Mouse (Mus musculus) ovary, adult 18-20 months (tissue): Measurements from ENCODE around the gene Cyb5d1.

Experiments
- DNase-seq: peaks from one replicate; pipeline ENCODE4 v3.0.0; 2022; ENCODE audit warnings: low spot score, mixed read lengths

The Cyb5d1 gene

GRCm38 (mm10) chr11:69379600-69379999 lies 15.8 kb downstream of the Cyb5d1 start:
- DNase-seq, result no peak

GRCm38 (mm10) chr11:69377766-69378165 lies 17.7 kb downstream of the Cyb5d1 start:
- no peak for DNase-seq

- no peak for DNase-seq
These were observed 19.8 kb downstream of the Cyb5d1 start for GRCm38 (mm10) chr11:69375646-69376045.

GRCm38 (mm10) chr11:69373223-69373965 lies 22.0 kb downstream of the Cyb5d1 start:
- no peak for DNase-seq

GRCm38 (mm10) chr11:69372780-69373170 lies 22.7 kb downstream of the Cyb5d1 start:
- DNase-seq, result no peak

- no peak for DNase-seq
These were observed 23.2 kb downstream of the Cyb5d1 start for GRCm38 (mm10) chr11:69372056-69372779.

GRCm38 (mm10) chr11:69371601-69372000 lies 23.8 kb downstream of the Cyb5d1 start:
- no peak for DNase-seq

- no peak for DNase-seq
These were observed 24.6 kb downstream of the Cyb5d1 start for GRCm38 (mm10) chr11:69370817-69371215.

- no peak for DNase-seq
These were observed 25.2 kb downstream of the Cyb5d1 start for GRCm38 (mm10) chr11:69369990-69370816.

- DNase-seq, result no peak
These were observed 26.0 kb downstream of the Cyb5d1 start, which contains the start of gene Chd3 for GRCm38 (mm10) chr11:69369215-69369989. Gene Chd3 (minus strand): TSS chr11:69369406.

- DNase-seq, result no peak
These were observed 26.8 kb downstream of the Cyb5d1 start for GRCm38 (mm10) chr11:69368356-69369214.

GRCm38 (mm10) chr11:69367616-69368355 lies 27.6 kb downstream of the Cyb5d1 start:
- DNase-seq, result no peak

GRCm38 (mm10) chr11:69366855-69367615 lies 28.4 kb downstream of the Cyb5d1 start:
- DNase-seq, result no peak

- peak; percentile 95 for DNase-seq
These were observed 29.1 kb downstream of the Cyb5d1 start for GRCm38 (mm10) chr11:69366157-69366854.

- DNase-seq, result no peak
These were observed 29.7 kb downstream of the Cyb5d1 start for GRCm38 (mm10) chr11:69365722-69366121.

- peak; percentile 96 for DNase-seq
These were observed 30.5 kb downstream of the Cyb5d1 start for GRCm38 (mm10) chr11:69364910-69365309.

GRCm38 (mm10) chr11:69364376-69364775 lies 31.1 kb downstream of the Cyb5d1 start:
- DNase-seq, result no peak

GRCm38 (mm10) chr11:69362479-69362878 lies 33.0 kb downstream of the Cyb5d1 start:
- no peak for DNase-seq

GRCm38 (mm10) chr11:69362021-69362420 lies 33.4 kb downstream of the Cyb5d1 start:
- no peak for DNase-seq
